Mouse (Mus musculus) kidney, postnatal 4 days (tissue): ENCODE data around the gene Jdp2.
A peak's percentile ranks its signal among the peaks of the same experiment; 100 is the strongest.

Experiments
- DNase-seq, 2 experiments: peaks; one replicate each; pipeline ENCODE4 v3.0.0; 2021; ENCODE audit warnings: mixed read lengths in 2 of 2

Jdp2 gene

GRCm38 (mm10) chr12:85598611-85599477, at the start of gene Jdp2:
TSS of gene Jdp2 (plus strand) at chr12:85599027.
- DNase-seq: peak; percentile 94 to 95

GRCm38 (mm10) chr12:85549661-85550060, 49.2 kb upstream of the Jdp2 start:
- no peak for DNase-seq

GRCm38 (mm10) chr12:85550435-85550834, 48.4 kb upstream of the Jdp2 start:
- DNase-seq: no peak

- DNase-seq: no peak
These were observed 39.5 kb upstream of the Jdp2 start for GRCm38 (mm10) chr12:85559299-85559698.

- DNase-seq: no peak
These were observed 33.4 kb upstream of the Jdp2 start for GRCm38 (mm10) chr12:85565441-85565840.

- DNase-seq: no peak
These were observed 30.5 kb upstream of the Jdp2 start for GRCm38 (mm10) chr12:85568298-85568697.

GRCm38 (mm10) chr12:85569393-85570157, 29.3 kb upstream of the Jdp2 start:
- DNase-seq: no peak

GRCm38 (mm10) chr12:85570158-85570540, 28.7 kb upstream of the Jdp2 start:
- no peak for DNase-seq

- no peak for DNase-seq
These were observed 27.5 kb upstream of the Jdp2 start for GRCm38 (mm10) chr12:85571312-85571711.

GRCm38 (mm10) chr12:85572047-85572475, 26.8 kb upstream of the Jdp2 start:
- DNase-seq: peak; percentile 26 to 52

- DNase-seq: no peak
These were observed 23.9 kb upstream of the Jdp2 start for GRCm38 (mm10) chr12:85574806-85575495.

- no peak for DNase-seq
These were observed 23.4 kb upstream of the Jdp2 start for GRCm38 (mm10) chr12:85575496-85575840.

- no peak for DNase-seq
These were observed 17.4 kb upstream of the Jdp2 start for GRCm38 (mm10) chr12:85581261-85582066.

- DNase-seq: no peak
These were observed 16.8 kb upstream of the Jdp2 start for GRCm38 (mm10) chr12:85582067-85582316.

- peak in 1 of 2 experiments; percentile 55 for DNase-seq
These were observed 13.0 kb upstream of the Jdp2 start for GRCm38 (mm10) chr12:85585761-85586258.

GRCm38 (mm10) chr12:85589870-85590382, 8.9 kb upstream of the Jdp2 start:
- no peak for DNase-seq

- no peak for DNase-seq
These were observed 5.9 kb upstream of the Jdp2 start for GRCm38 (mm10) chr12:85592943-85593342.

GRCm38 (mm10) chr12:85594390-85594789, 4.4 kb upstream of the Jdp2 start:
- no peak for DNase-seq

- DNase-seq: no peak
These were observed 774 bp upstream of the Jdp2 start for GRCm38 (mm10) chr12:85598053-85598452.

GRCm38 (mm10) chr12:85599478-85600152, 788 bp downstream of the Jdp2 start:
- peak; percentile 62 to 73 for DNase-seq

GRCm38 (mm10) chr12:85600637-85601036, 1.8 kb downstream of the Jdp2 start:
- no peak for DNase-seq

- no peak for DNase-seq
These were observed 2.7 kb downstream of the Jdp2 start for GRCm38 (mm10) chr12:85601531-85601930.
